Mouse (Mus musculus) frontal cortex, postnatal 25 days (tissue): Measurements from ENCODE around the gene Klk1b3.
"Not testable (repeated sequence)": the region's sequence is repeated elsewhere in the genome, so short reads cannot be mapped to it uniquely, and the experiment has no call there.

ENCODE experiments used
- DNase-seq, 2 experiments: peaks; one replicate each; pipeline ENCODE4 v3.0.0; 2022; ENCODE audit warnings: low spot score in 2 of 2

The Klk1b3 gene

GRCm38 (mm10) chr7:44197891-44198290 is at the start of gene Klk1b3:
TSS of gene Klk1b3 (plus strand) at chr7:44198191.
- no peak for DNase-seq

GRCm38 (mm10) chr7:44179299-44180045 is 18.5 kb upstream of the Klk1b3 start:
- DNase-seq = no peak

GRCm38 (mm10) chr7:44186516-44186915 is 11.5 kb upstream of the Klk1b3 start:
- not testable (repeated sequence) for DNase-seq

- DNase-seq = not testable (repeated sequence)
Observed at GRCm38 (mm10) chr7:44187936-44188335, 10.1 kb upstream of the Klk1b3 start, which contains the start of gene Klk1b24. TSS of gene Klk1b24 (plus strand) at chr7:44188236.

GRCm38 (mm10) chr7:44193466-44193865 is 4.5 kb upstream of the Klk1b3 start:
- DNase-seq = not testable (repeated sequence)

GRCm38 (mm10) chr7:44207135-44207534 is 9.1 kb downstream of the Klk1b3 start, which contains the start of gene Klk1b4:
TSS of gene Klk1b4 (plus strand) at chr7:44207435.
- not testable (repeated sequence) for DNase-seq

- no peak for DNase-seq
Observed at GRCm38 (mm10) chr7:44208307-44208706, 10.3 kb downstream of the Klk1b3 start.

- DNase-seq = no peak
Observed at GRCm38 (mm10) chr7:44215645-44216044, 17.7 kb downstream of the Klk1b3 start, which contains the start of gene Klk1b5. TSS of gene Klk1b5 (plus strand) at chr7:44215945.

GRCm38 (mm10) chr7:44221601-44222000 is 23.6 kb downstream of the Klk1b3 start:
- DNase-seq = not testable (repeated sequence)

GRCm38 (mm10) chr7:44222335-44222734 is 24.3 kb downstream of the Klk1b3 start:
- DNase-seq = not testable (repeated sequence)

- no peak for DNase-seq
Observed at GRCm38 (mm10) chr7:44225076-44225475, 27.1 kb downstream of the Klk1b3 start, which contains the start of gene Klk1. TSS of gene Klk1 (plus strand) at chr7:44225360.

- no peak for DNase-seq
Observed at GRCm38 (mm10) chr7:44235909-44236308, 37.9 kb downstream of the Klk1b3 start, which contains the start of gene Gm36864. TSS of gene Gm36864 (plus strand) at chr7:44236177.

GRCm38 (mm10) chr7:44239913-44240312 is 41.9 kb downstream of the Klk1b3 start:
- no peak for DNase-seq

GRCm38 (mm10) chr7:44240712-44241111 is 42.7 kb downstream of the Klk1b3 start:
- no peak for DNase-seq

- no peak for DNase-seq
Observed at GRCm38 (mm10) chr7:44241163-44241562, 43.2 kb downstream of the Klk1b3 start.

GRCm38 (mm10) chr7:44244080-44244479 is 46.1 kb downstream of the Klk1b3 start:
- no peak for DNase-seq

- peak; percentile 89 to 93 for DNase-seq
Observed at GRCm38 (mm10) chr7:44246055-44246983, 48.3 kb downstream of the Klk1b3 start, which contains the start of the genes 1700028J19Rik and 2410002F23Rik. TSS of gene 1700028J19Rik (minus strand) at chr7:44246695. TSS of gene 2410002F23Rik (plus strand) at chr7:44246722.

GRCm38 (mm10) chr7:44246984-44247470 is 49.0 kb downstream of the Klk1b3 start:
- DNase-seq = peak; percentile 28 to 41

- no peak for DNase-seq
Observed at GRCm38 (mm10) chr7:44247971-44248370, 50.0 kb downstream of the Klk1b3 start.

- DNase-seq = no peak
Observed at GRCm38 (mm10) chr7:44249248-44249647, 51.3 kb downstream of the Klk1b3 start.

GRCm38 (mm10) chr7:44250732-44251275 is 52.8 kb downstream of the Klk1b3 start:
- DNase-seq = not testable (repeated sequence)
